Mouse (Mus musculus) thymus, postnatal 36 days (tissue): ENCODE measurements at regions not wholly inside any gene's neighbourhood (a gene's known extent, or its start where the extent isn't known, plus 50 kb on each side); places are given as distances from the start of the nearest gene placed in this dataset.
"Not testable (repeated sequence)": the region's sequence is repeated elsewhere in the genome, so short reads cannot be mapped to it uniquely, and the experiment has no call there.

Source experiments
- DNase-seq, 2 experiments: peaks; one replicate each; pipeline ENCODE4 v3.0.0; 2022; ENCODE audit warnings: mixed read lengths in 2 of 2

DNA sequence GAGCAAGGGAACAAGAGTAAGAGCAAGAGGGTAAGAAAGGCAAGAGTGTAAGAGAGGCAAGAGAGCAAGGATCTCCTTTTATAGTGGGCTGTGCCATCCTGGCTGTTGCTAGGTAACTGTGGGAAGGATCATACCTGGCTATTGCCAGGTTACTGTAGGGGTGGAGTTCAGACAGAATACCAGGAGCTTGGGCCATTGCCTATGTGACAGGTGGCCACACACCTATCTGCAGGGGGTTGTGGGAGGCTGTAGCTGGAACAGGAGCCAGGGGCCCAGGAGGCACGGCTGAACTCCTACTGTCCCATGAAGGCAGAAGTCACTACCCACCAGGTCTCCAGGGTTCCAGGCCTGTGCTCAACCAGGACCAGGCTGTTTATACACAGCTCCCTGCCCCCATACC, 1149.0 kb downstream of the 9330182O14Rik start:
- no peak for DNase-seq

DNA sequence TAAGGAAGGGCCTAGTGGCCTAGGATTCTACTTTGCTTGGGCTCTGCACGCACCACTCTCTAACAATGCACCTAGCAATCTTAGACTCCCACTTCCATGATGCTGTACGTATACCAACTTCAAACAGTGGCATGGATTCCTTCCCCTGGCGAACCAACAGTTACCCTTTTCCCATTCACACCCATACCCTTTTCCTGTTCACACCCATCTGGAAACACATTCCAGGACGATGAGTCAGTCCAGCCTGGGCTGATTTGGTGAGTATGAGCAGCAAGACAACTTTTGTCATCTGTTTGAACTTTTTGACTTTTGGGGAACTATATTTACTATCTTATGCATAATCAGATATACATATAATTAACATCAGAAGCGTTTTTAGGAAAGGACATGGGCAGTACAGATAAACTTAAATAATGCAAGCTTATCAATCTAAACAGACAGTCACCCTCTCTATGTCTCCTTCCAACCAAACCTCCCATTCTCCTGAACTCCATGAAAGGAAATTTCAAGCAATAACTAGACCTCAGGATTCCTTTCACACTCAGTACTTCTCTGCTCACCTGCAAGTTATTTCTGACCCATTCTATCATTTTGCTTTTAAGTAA, 1152.7 kb downstream of the 9330182O14Rik start:
- no peak for DNase-seq

GRCm38 (mm10) chr15:41297419-41297818, 1163.3 kb downstream of the 9330182O14Rik start:
- no peak for DNase-seq

DNA sequence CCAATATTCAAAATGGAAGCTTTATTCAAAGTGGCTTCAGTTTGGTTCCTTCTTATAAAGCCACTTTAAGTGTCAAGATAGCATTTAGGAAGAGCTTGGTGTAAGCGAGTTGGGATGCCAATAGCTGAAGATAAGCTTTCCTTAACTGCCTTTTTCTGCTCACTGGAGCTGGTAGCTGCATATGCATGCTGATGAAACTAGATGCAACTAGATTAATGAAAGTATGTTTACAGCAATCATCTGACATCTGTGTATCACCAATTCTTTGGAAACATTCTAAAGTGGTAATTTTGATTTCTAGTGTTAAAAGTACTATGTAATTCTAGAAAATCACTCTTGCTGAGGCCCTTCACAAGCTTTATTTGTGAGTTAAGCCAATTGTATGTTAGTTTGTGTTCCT, 1172.5 kb downstream of the 9330182O14Rik start:
- no peak for DNase-seq

- no peak for DNase-seq
These were observed 1177.7 kb downstream of the 9330182O14Rik start for GRCm38 (mm10) chr15:41311728-41312320.

- DNase-seq, result peak in 1 of 2 experiments; percentile 2
These were observed 1180.8 kb downstream of the 9330182O14Rik start for GRCm38 (mm10) chr15:41314916-41315315.

DNA sequence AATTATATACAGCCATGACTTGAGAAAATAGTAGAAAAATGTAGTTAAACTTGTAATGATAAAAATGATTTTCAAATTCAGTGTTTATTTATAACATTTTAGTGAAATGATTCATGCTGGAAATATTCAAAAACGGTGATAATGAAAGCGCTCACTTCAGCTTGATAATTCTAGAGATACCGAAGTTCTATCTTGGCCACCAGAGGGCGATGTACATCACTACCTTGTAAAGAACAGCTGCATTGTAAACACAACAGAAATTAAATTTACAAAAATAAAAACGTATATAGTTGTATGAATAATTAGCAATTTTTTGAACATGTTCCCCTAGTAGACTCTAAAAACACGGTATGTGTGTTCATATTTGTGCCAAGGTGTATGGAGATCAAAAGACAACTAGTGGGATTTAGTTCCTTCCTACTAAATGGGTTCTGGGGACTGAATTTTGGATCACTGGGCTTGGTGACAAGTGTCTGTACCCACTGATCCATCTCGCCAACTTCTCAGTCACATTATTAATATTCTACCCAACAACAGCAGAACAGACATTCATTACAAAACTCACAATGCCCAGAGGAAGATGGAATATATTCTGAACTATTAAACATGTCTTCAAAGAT, 1191.6 kb downstream of the 9330182O14Rik start:
- no peak for DNase-seq

GRCm38 (mm10) chr15:41329286-41329685, 1195.1 kb downstream of the 9330182O14Rik start:
- DNase-seq, result no peak

DNA sequence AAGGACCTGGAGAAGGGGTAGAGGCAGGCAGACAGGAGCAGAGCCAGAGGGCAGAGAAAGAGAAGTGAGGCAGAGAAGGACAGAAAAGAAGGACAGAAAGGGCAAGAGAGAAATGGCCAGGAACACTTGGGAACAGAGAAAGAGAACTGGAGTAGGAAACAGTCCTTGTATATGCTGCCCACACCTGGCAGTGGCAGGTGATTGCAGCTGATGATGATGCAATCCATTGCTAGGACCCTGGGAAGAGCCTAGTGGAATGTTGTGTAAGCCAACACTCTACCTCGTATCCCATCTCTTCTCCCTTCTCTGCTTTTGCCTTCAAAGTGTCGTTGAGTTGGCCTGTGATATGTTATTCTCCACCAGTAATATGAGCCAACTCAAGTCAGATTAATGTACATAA, 1195.9 kb downstream of the 9330182O14Rik start:
- no peak for DNase-seq

GRCm38 (mm10) chr15:41332451-41332850, 1198.3 kb downstream of the 9330182O14Rik start:
- no peak for DNase-seq

- no peak for DNase-seq
These were observed 1199.0 kb downstream of the 9330182O14Rik start for GRCm38 (mm10) chr15:41333165-41333564.

DNA sequence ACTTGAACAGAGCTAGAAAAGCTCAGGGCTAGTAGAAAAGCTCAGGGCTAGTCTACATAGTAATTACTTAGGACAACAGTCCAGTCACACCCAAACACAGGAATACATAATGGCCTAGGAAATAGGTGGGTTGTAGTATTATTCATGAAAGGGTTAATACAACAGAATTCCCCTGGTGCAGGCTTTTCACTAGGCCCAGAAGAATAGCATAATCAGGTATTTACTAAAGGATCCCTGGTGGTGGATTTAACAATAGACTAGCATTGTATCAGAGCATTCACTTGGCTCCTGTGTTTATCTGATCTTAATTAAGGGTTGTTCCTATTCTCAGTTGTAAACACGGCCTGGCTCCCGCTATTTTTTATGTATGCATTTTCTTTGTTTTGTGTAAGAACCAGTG, 1206.5 kb downstream of the 9330182O14Rik start:
- DNase-seq, result not testable (repeated sequence)

DNA sequence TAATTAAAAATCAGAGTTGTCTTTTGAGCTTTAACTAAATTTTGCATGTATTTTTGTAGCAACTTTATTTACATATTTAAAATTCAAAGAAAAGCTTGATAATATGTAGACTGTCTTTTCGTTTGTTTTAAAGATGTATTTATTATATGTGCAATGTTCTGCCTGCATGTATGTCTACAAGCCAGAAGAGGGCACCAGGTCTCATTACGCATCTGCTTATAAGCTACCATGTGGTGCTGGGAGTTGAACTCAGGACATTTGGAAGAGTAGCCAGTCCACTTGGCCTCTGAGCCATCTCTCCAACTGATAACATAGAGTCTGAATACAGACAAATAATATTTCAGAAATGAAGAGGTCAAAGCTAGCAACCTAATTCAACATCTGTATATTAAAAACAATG, 1211.4 kb downstream of the 9330182O14Rik start:
- DNase-seq, result no peak

- DNase-seq, result no peak
These were observed 1213.1 kb downstream of the 9330182O14Rik start for GRCm38 (mm10) chr15:41347221-41347620.

DNA sequence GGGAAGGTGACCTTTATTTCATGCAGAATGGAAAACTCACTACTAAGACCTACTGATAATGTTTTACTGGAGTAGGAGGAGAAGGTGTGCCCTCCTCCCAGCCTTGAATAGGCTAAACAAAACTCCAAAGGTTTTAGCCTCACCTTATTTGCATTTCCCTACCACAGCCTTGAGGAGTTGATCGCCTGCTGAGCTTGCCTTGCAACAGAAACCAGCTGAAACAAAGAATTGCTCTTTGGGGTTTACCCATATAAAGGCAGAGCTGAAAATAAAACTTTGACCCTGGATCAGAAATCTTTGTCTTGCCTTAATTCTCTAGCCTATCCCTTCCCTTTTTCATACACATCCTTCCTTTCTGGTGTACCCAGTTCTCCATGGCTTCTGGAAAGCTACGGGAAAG, 1218.0 kb downstream of the 9330182O14Rik start:
- no peak for DNase-seq

GRCm38 (mm10) chr15:41359276-41359675, 1225.1 kb downstream of the 9330182O14Rik start:
- no peak for DNase-seq

GRCm38 (mm10) chr15:41374669-41375068, 1240.5 kb downstream of the 9330182O14Rik start:
- DNase-seq, result no peak

DNA sequence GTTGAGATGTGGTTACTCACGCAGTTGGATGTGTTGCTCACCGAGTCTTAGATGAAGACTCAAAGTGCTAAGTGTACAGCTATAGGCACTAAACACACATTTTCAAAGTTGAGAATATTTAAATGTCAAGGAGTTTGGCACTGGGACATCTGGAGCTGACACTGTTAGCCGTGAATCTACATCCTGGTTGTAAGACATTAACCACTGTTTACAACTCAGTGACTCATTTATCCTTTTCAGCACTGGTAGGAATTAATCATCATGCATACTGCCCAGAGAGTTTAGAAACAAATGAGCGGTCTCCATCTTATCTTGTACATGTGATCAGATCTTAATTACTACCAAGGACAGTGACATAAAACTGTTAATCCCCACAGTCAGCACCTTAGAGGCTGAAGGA, 1241.7 kb downstream of the 9330182O14Rik start:
- no peak for DNase-seq

GRCm38 (mm10) chr15:41379637-41380036, 1245.5 kb downstream of the 9330182O14Rik start:
- no peak for DNase-seq

DNA sequence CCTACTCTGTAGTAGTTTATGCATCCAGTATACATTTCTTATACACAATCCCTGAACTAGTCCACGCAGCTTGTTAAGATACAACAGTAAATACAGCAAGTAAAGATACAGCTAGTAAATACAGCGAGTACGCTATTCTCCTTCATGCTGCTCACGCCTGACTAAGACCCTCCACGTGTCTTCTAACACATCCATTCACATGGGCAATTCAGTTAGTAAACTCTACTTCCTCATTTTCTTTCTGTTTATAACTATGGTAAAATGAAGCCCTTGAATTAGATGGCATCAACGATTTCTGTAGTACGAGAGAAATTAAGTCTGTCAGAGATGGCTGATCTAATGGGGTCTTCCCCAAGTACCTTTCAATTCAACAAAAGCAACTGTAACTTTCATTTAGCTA, 1246.3 kb downstream of the 9330182O14Rik start:
- DNase-seq, result no peak

GRCm38 (mm10) chr15:41390699-41391098, 1256.5 kb downstream of the 9330182O14Rik start:
- no peak for DNase-seq
